Mouse (Mus musculus) bone marrow, adult 2 months (tissue): ENCODE measurements around the gene Rtl6.

Experiments used
- CTCF ChIP-seq: fragments of 200-500 bp; IDR thresholded peaks from 2 replicates; pipeline ENCODE4 v1.5.1; 2011; ENCODE audit warnings: low read length, control low read depth; ENCODE audit not compliant: control insufficient read depth, insufficient read depth
- POLR2A ChIP-seq: fragments of 200-500 bp; IDR thresholded peaks from 2 replicates; pipeline ENCODE4 v1.6.1; 2011; ENCODE audit warnings: low read depth, mild to moderate bottlenecking, control low read depth, low read length, borderline replicate concordance; ENCODE audit not compliant: control insufficient read depth

DNA sequence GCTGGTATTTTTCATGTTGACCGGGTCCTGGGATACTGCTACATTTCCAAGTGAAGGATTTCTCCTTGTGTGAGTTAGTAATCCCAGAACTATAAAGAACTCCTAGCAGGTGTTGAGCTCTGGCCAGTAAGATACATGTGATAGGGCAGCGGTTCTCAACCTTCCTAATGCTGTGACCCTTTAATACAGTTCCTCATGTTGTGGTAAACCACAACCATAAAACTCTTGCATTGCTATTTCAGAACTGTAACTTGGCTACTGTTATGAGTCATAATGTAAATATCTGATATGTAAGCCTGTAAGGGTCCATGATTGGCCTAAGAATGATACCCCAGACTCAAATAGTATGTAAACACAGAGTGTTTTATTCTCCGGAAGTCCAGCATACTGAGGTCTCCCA is 11.6 kb downstream of the Rtl6 start:
- no peak for TF ChIP-seq POLR2A
- TF ChIP-seq CTCF: no peak
